Mouse (Mus musculus) heart, postnatal 14 days (tissue): ENCODE data around the gene Cpa5. TPM values are rescaled to one million over a fixed set of nuclear protein-coding genes. Genes with fewer than 3 reads are reported as not detected.
A peak's percentile ranks its signal among the peaks of the same experiment; 100 is the strongest.

Experiments
- DNase-seq, 2 experiments: peaks; one replicate each; pipeline ENCODE4 v3.0.0; 2021 to 2022
- intact Hi-C: fragments of 180-260 bp; cut with DNase I; formaldehyde crosslinking; loops from one replicate; pipeline ENCODE4 v1.15.1; 2025
- total RNA-seq, 2 experiments: library from RNA; stranded (reverse); gene quantifications; 2 replicates each; pipeline ENCODE4 v1.2.3; 2021

Gene Cpa5
- total RNA-seq, 2 experiments from 2014 or later: not detected

GRCm38 (mm10) chr6:30638674-30639268, 28.0 kb downstream of the Cpa5 start, which contains the start of gene Cpa1:
Gene Cpa1 (plus strand): TSS chr6:30639218.
- DNase-seq: no peak
- intact Hi-C loops: no loop called here

- intact Hi-C loops: no loop called here
- DNase-seq: no peak
Observed at GRCm38 (mm10) chr6:30643694-30644460, 33.1 kb downstream of the Cpa5 start.

- intact Hi-C loops: no loop called here
- no peak for DNase-seq
Observed at GRCm38 (mm10) chr6:30644462-30644861, 33.7 kb downstream of the Cpa5 start.

GRCm38 (mm10) chr6:30645379-30645778, 34.6 kb downstream of the Cpa5 start:
- DNase-seq: no peak
- intact Hi-C loops: no loop called here

GRCm38 (mm10) chr6:30649651-30650296, 39.0 kb downstream of the Cpa5 start:
- intact Hi-C loops: no loop called here
- peak in 1 of 2 experiments; percentile 42 for DNase-seq

GRCm38 (mm10) chr6:30652425-30653188, 41.8 kb downstream of the Cpa5 start:
- DNase-seq: no peak
- intact Hi-C loops: no loop called here

- intact Hi-C loops: no loop called here
- no peak for DNase-seq
Observed at GRCm38 (mm10) chr6:30653518-30653917, 42.7 kb downstream of the Cpa5 start.

GRCm38 (mm10) chr6:30654402-30654859, 43.6 kb downstream of the Cpa5 start:
- intact Hi-C loops: no loop called here
- no peak for DNase-seq

GRCm38 (mm10) chr6:30654932-30655331, 44.1 kb downstream of the Cpa5 start:
- no peak for DNase-seq
- intact Hi-C loops: no loop called here

- intact Hi-C loops: no loop called here
- DNase-seq: no peak
Observed at GRCm38 (mm10) chr6:30657279-30657678, 46.5 kb downstream of the Cpa5 start.

GRCm38 (mm10) chr6:30658619-30659018, 47.8 kb downstream of the Cpa5 start:
- DNase-seq: no peak
- intact Hi-C loops: no loop called here

- intact Hi-C loops: no loop called here
- DNase-seq: no peak
Observed at GRCm38 (mm10) chr6:30664776-30665175, 54.0 kb downstream of the Cpa5 start.

- no peak for DNase-seq
- intact Hi-C loops: no loop called here
Observed at GRCm38 (mm10) chr6:30665296-30665695, 54.5 kb downstream of the Cpa5 start.

GRCm38 (mm10) chr6:30666043-30666442, 55.2 kb downstream of the Cpa5 start:
- intact Hi-C loops: no loop called here
- DNase-seq: no peak

- DNase-seq: no peak
- intact Hi-C loops: no loop called here
Observed at GRCm38 (mm10) chr6:30667585-30667984, 56.8 kb downstream of the Cpa5 start.

GRCm38 (mm10) chr6:30671696-30672095, 60.9 kb downstream of the Cpa5 start:
- intact Hi-C loops: no loop called here
- no peak for DNase-seq

- intact Hi-C loops: no loop called here
- DNase-seq: peak; percentile 28 to 56
Observed at GRCm38 (mm10) chr6:30673764-30674561, 63.2 kb downstream of the Cpa5 start.

- DNase-seq: no peak
- intact Hi-C loops: no loop called here
Observed at GRCm38 (mm10) chr6:30674714-30675280, 64.0 kb downstream of the Cpa5 start.

GRCm38 (mm10) chr6:30675281-30675771, 64.5 kb downstream of the Cpa5 start:
- intact Hi-C loops: no loop called here
- peak; percentile 34 to 49 for DNase-seq
